Mouse (Mus musculus): ENCODE measurements around the gene Gatad2b.
A peak's percentile ranks its signal among the peaks of the same experiment; 100 is the strongest.
"Not testable (repeated sequence)": the region's sequence is repeated elsewhere in the genome, so short reads cannot be mapped to it uniquely, and the experiment has no call there.

Gatad2b gene

GRCm38 (mm10) chr3:90292345-90293275 lies at the start of gene Gatad2b:
Gene Gatad2b, plus strand, starts transcription at chr3:90293178.
- DNase-seq: peak; percentile 91 to 95

- DNase-seq: no peak
Measured at GRCm38 (mm10) chr3:90245406-90245805, 47.6 kb upstream of the Gatad2b start.

- no peak for DNase-seq
Measured at GRCm38 (mm10) chr3:90247630-90247959, 45.4 kb upstream of the Gatad2b start.

DNA sequence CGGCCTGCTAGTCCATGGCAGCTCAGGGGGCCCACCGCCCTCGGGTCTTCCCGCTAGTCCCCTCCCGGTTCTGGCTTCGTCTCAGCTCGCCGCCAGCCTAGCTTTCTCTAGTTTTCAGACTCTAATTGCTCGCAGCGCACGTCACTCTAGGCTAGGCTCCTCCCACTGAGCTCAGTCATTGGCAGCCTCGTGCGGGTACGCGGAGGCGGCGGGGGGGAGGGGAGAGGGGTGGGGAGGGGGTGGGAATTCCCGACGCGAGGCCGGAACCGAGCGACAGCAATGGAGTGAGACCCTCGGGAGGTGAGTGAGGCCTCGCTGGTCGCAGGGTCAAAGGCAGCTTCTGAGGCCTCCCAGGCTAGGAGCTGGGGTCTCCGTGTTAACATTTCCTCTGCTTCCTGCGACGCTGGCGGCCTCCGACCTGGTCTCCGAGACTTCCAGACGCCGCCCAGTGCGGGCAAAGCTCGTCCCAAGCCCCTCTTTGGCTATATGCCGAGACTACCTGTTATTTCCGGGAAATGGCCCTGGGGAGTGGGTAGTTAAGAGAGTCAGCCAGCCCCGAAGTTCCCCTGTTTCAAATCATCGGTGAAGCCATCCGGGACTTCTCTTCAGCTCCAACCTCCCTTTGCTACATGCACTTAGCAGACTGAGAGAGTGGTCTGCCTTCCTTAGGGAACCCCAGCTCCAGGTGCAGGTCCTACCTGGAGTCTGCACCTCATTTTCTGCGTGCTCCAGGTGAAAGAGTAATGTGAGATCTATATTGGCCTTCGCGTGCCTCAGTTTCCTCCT lies 44.8 kb upstream of the Gatad2b start, which contains the start of gene Slc39a1:
TSS of gene Slc39a1 (plus strand) at position 213 of the 786 bp plus-strand sequence.
- DNase-seq: peak; percentile 84 to 86

- DNase-seq: no peak
Measured at GRCm38 (mm10) chr3:90248746-90249100, 44.3 kb upstream of the Gatad2b start.

DNA sequence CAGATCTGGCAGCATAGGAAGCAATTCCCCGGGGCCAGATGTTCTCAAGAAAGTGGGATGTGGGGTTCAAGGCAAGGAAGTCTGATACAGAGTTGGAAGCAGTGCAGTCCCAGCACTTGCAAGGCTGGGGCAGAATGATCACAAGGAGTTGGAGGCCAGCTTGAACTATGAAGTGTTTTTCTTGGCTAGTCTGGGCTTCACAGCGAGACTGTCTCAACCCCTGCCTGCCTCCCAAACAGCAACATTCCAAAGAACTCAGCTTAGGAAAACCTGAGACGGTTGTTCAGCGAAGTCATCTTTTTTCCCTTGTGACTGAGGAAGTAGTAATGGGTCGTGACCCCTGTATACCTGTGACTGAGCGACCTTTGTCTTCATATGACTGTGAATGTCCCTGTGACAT lies 42.2 kb upstream of the Gatad2b start:
- no peak for DNase-seq

DNA sequence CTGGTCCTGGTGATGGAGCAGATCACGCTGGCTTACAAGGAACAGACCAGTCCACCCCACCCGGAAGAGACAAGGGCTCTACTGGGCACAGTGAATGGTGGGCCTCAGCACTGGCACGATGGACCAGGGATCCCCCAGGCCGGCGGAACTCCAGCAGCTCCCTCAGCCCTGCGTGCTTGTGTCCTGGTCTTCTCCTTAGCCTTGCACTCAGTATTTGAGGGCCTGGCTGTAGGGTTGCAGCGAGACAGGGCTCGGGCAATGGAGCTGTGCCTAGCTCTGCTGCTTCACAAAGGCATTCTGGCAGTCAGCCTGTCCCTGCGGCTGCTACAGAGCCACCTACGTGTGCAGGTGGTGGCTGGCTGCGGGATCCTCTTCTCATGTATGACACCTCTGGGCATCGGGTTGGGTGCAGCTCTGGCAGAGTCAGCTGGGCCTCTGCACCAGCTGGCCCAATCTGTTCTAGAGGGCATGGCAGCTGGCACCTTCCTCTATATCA lies 41.2 kb upstream of the Gatad2b start:
- DNase-seq: not testable (repeated sequence)

GRCm38 (mm10) chr3:90252659-90253058 lies 40.3 kb upstream of the Gatad2b start:
- DNase-seq: not testable (repeated sequence)

GRCm38 (mm10) chr3:90253174-90253573 lies 39.8 kb upstream of the Gatad2b start:
- not testable (repeated sequence) for DNase-seq

GRCm38 (mm10) chr3:90253653-90254418 lies 39.1 kb upstream of the Gatad2b start, which contains the start of gene Crtc2:
Gene Crtc2, plus strand, starts transcription at chr3:90254163.
- peak; percentile 85 to 91 for DNase-seq

DNA sequence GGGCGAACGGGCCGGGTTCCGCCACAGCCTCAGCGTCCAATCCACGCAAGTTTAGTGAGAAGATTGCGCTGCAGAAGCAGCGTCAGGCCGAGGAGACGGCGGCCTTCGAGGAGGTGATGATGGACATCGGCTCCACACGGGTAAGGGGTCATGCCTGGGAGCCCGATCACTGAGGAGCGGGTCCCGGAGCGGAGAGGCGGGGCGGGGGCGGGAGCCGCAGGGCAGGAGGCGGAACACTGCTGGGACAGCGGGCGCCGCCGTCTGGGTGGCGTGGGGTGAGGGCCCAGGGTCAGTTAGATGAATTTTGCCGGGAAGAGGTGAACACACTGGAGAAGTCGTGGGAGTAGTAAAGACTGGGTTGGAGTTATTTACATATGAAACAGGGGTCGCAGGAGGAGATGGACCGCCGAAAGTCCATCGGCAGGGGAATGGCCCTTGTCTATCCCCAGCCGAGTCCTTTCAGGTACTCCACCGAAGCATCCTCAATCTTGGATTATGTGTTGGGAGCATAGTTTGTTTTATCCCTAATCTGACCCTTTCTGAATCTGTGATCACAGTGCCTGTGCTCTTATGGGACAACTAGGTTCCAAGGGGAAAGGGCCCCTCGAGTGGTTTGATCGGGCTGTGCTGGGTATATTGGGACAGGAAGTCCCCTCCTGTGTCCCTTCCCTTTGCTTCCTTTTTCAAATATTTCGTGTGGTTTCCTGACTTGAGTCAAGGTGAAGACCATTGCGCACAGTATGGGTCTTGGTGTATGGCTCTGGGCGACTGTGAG lies 38.4 kb upstream of the Gatad2b start:
- DNase-seq: peak in 1 of 2 experiments; percentile 39

- DNase-seq: no peak
Measured at GRCm38 (mm10) chr3:90255194-90255565, 37.8 kb upstream of the Gatad2b start.

- DNase-seq: no peak
Measured at GRCm38 (mm10) chr3:90255784-90256353, 37.1 kb upstream of the Gatad2b start.

GRCm38 (mm10) chr3:90256731-90257530 lies 36.0 kb upstream of the Gatad2b start:
- no peak for DNase-seq

- no peak for DNase-seq
Measured at GRCm38 (mm10) chr3:90258521-90258920, 34.5 kb upstream of the Gatad2b start.

GRCm38 (mm10) chr3:90263121-90263771 lies 29.7 kb upstream of the Gatad2b start:
- DNase-seq: no peak

- no peak for DNase-seq
Measured at GRCm38 (mm10) chr3:90264687-90265033, 28.3 kb upstream of the Gatad2b start.

GRCm38 (mm10) chr3:90265034-90265931 lies 27.7 kb upstream of the Gatad2b start, which contains the start of gene Dennd4b:
Gene Dennd4b, plus strand, starts transcription at chr3:90265185.
- peak; percentile 91 to 94 for DNase-seq
